Mouse (Mus musculus): ENCODE measurements at regions not wholly inside any gene's neighbourhood (a gene's known extent, or its start where the extent isn't known, plus 50 kb on each side); places are given as distances from the start of the nearest gene placed in this dataset.

DNA sequence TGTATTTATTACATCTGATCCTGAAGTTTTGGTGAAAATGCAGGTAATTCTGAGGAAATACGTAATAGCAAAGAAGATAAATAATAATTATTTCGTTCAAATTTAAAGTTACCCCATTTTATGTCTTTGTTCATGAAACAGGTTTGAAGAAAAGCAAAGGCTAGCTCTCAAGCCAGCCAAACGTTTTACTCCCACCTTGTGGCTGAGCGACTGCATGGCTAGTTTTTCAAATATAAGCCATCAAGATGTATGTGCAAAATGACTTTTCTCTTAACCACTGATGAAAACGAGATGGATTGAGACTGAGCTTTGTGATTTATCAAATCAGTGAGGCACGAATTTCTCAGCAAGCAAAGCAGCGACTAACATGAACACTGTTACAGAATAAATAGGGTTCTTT is 736.5 kb upstream of the Foxg1 start:
- DNase-seq (ENCODE audit: low spot score in 2 of 2), result no peak
- intact Hi-C loops (cut with DNase I), result no loop called here

DNA sequence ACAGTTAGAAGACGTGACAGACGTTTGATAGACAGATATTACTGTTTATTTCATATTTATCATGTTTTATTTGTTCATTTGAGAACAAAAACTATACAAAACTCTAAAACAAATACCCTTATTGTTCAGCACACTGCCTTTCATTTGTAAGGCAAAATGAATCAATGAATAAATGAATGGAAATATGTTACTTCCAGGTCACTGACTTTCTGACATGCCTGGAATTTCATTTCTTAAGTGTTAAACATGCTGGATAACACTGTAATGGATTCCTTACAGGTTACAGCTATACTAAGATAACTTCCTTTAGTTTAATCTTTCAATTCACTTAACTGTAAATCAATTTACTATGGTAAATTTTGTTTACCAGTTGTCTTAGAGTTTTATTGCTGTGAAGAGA is 707.3 kb upstream of the Foxg1 start:
- no peak for DNase-seq (ENCODE audit: low spot score in 2 of 2)
- intact Hi-C loops (cut with DNase I), result no loop called here

DNA sequence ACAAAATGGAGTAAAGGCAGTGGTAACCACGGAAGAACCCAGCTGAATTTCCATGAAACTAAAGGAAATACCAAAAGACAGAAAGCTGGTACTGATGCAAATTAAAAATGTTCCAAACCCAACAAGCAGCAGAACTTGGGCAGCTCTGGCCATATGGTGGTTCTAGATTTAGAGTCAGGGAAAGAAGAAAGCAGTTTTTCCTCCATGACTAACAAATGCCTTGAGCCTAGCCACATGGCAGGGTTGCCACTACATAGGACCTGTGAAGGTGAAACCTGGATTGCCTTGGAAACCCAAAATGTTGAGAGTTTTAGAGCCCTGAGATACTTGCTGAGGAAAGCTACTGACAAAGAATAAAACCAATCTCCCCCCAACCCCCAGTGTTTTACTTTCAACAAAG is 701.5 kb upstream of the Foxg1 start:
- intact Hi-C loops (cut with DNase I), result no loop called here
- DNase-seq (ENCODE audit: low spot score in 2 of 2), result peak; percentile 3 to 4

DNA sequence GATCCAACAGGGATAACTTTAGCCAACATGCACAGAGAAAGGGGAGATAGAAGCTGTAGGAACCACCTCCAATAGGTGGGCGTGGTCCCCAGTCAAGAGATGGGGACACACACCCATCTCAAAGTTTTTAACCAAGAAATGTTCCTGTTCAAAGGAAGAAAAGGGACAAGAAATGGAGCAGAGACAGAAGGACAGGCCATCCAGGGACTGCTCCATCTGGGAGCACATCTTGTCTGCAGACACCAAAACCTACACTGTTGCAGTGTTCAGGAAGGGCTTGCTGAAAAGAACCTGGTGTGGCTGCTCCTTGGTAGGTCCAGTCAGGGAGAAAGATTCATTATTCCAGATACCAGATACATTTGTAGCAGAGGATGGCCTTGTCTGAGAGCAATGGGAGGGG is 676.5 kb upstream of the Foxg1 start:
- no peak for DNase-seq (ENCODE audit: low spot score in 2 of 2)
- intact Hi-C loops (cut with DNase I), result no loop called here

DNA sequence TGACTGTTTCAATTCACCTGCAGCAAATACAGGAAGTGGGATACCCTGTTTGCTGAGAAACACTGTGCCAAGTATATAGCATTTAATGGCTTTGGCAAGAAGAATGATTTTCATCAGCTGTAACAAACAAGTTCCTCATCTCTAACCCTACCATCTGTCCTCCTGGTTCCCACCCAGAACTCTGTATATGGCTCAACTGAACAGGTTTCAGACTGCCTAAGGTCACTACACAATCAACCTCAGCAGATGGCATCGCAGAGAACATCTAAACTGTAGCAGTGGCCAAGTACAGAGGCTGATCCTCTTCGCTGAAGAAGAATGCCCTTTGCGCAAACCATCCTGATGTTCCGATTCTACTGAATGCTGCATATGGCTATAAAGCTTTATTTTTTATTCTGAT is 668.8 kb upstream of the Foxg1 start:
- no peak for DNase-seq (ENCODE audit: low spot score in 2 of 2)
- intact Hi-C loops (cut with DNase I), result no loop called here

DNA sequence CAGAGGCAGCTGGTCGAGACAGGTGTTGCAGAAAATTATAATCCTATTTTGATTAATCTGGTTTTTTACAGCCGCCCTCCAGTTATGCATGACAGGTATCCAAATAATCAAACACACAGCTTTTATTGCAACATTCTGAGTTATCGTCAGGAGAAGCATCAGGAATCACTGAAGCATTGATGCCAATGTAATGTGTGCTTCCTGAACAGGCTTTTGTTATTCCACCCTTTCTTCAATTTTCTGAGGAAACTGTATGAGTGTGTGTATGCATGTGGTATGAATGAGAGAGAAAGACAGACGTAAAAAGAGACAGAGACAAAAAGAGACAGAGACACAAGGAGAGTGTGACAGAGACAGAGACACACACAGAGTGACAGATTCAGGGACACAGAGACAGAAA is 652.6 kb upstream of the Foxg1 start:
- DNase-seq (ENCODE audit: low spot score in 2 of 2), result no peak
- intact Hi-C loops (cut with DNase I), result no loop called here

DNA sequence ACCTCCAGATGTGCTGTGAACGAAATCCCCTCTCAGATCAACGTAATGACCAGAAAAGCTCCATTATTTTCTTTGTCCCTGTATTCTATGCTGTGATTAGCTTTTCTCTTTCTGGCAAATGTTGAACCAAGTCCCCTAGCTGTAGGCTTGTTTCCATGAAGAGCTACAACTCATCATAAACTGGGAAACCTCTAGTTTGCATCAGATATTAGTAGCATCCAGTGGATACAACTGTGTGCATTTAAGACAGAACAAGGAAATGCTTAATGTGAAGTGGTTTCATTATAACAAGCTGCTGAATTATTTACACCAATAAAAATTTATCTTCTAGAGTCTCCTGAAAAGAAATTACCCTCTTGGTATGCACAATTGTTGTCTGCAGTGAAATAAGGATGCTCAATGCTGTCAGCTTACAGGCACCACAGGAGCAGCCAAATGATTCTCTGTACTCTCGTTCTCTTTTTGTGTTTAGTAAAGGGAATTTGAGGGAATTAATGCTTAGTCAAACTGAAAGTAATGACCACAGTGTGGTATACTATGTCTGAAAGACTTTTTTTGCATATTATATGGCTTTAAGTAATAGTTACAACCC is 623.6 kb upstream of the Foxg1 start:
- no peak for DNase-seq (ENCODE audit: low spot score in 2 of 2)
- intact Hi-C loops (cut with DNase I), result no loop called here

Measured in left cerebral cortex, postnatal 36 days (tissue).